Mouse (Mus musculus) left cerebral cortex, adult 6 months (tissue): ENCODE measurements around the gene Pld4. TPM values are rescaled to one million over a fixed set of nuclear protein-coding genes. Genes with fewer than 3 reads are reported as not detected.

Experiments
- long read RNA-seq, 2 experiments: library from polyadenylated mRNA; unstranded; transcript quantifications; one replicate each; pipeline ENCODE4 v2.0.0; 2019 to 2020
- polyA plus RNA-seq: library from polyadenylated mRNA; unstranded; fragments of <200 nt; fragmentation: Nextera tagmentation; gene quantifications from 2 replicates; pipeline ENCODE4 v1.2.3, GENCODE M21; 2021

Gene Pld4
- polyA plus RNA-seq: 10.1 and 11.4 TPM in 2 replicates
- long read RNA-seq, experiment 1, transcript Pld4-201 (11 exons, 1,982 nt): major isoform, 42 of 47 reads
- long read RNA-seq, experiment 1, partial matches to known transcripts: 2 of 47 reads
- long read RNA-seq, experiment 1, other reads (novel, unspliced or antisense): 3 of 47 reads
- long read RNA-seq, experiment 2, transcript Pld4-201 (11 exons, 1,982 nt): major isoform, 10 of 15 reads
- long read RNA-seq, experiment 2, partial matches to known transcripts: 5 of 15 reads
- long read RNA-seq, experiment 2, other reads (novel, unspliced or antisense): 0 of 15 reads

DNA sequence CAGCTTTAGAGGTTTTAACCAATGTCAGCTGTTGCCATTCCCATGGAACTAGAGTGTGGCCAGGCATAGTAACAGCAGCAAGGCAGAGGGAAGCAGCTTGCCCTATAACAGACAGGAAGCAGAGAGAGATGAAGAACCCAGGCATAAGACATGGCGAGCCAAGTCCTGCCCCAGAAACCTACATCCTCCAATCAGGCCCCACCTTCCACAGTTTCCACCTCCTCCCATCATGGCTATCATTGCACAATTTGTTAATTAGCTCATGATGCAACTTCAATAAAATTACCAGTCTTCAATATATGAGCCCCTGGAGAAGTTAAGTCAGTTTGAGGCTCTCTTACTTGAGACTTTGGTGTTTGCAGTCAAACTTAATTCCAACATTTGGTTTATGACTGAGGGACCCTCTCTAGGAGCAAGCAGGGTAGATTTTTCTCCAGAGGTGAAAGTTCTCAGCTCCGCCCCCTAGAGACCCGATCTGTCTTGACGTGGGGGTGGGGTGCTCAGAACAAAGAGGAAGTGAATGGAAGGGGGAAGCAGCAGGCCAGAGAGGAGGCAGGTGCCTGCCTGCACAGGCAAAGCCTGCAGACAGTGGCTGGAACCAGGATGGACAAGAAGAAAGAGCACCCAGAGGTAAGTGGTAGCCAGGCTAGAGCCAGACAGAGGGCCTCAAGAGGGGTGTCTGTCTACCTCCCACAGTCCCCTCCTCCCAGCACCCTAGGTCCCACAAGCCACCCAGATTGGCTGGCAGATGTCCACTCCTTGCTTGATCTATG is at the start of gene Pld4:
Pld4 (plus strand) TSS at position 502 of the 773 bp plus-strand sequence.

DNA sequence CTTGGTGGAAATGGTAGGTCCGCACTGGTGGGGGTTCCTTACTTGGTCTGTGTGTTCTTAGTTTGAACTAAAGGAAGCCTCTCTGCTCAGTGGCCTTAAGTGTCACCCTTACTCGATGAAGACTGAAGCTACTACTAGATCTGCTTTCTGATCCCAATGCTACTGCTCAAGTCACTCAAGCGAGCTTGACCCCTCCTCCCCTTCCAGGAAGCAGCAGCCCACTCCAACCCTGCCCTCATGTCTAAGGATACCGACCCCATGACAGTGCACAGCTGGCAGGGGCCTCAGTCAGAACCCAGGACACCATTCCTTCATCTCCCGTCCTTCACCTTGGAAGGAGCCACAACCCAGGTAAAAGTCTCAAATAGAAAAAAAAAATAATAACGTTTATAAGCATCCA is 40.2 kb upstream of the Pld4 start, which contains the start of gene Cep170b:
Cep170b (plus strand) TSS at position 240 of the 400 bp plus-strand sequence.

DNA sequence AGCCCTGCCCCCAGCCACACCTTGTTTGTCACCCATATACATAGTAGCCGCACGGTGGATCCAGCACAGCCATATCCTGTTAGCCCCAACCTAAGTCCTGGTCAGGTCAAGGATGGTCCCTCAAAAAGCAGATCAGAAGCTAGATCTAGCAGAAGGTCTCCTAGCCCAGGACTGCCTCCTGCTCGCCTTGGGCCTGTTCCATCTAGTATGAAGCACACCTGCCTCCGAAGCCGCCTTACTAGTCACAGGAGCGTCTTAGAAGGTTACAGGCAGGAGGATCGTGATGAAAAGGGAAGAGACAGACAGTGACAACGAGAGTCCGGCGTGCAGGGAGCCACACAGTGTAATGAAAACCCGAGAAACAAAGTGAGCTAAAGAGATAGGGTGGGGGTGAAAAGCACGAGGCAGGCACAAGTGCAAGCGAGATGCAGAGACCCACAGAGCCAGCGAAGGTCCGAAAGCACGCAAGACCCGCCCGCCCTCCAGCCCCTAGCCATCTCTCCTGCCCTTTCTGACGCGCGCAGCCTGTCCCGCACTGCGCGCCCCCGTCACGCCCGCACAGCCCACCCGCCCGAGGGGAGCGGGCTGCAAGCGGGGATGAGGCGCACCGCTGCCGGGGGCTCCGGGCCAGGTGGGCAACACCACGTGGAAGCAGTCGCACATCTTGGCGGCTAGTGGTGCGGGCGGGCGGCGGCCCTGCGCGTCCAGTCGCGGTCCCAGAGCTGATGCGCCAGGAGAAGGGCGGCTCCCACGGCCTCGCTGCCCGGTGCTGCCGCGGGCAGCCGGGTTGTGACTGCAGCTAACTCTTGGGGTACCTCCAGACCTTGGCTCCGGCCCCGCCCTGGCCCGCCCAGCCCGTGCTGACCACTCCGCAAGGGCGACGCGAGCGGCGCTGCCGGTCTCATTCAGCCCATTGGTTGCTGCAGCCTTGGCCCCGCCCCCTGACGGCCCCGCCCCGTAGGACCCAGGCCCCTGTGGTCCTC is 41.7 kb downstream of the Pld4 start, which contains the start of gene Ahnak2:
Ahnak2 (minus strand) TSS at position 794 of the 983 bp plus-strand sequence.

GRCm38 (mm10) chr12:112808587-112809364 is 48.3 kb downstream of the Pld4 start, which contains the start of gene Clba1:
Clba1 (plus strand) TSS chr12:112808937.

Other genes with a start within 250 kb of the Pld4 start
- gene Tmem179, start 243.9 kb upstream of the Pld4 start, polyA plus RNA-seq: 120 and 123 TPM in 2 replicates
- 36.8 and 43.2 TPM in 2 replicates for gene Inf2, start 171.9 kb upstream of the Pld4 start, polyA plus RNA-seq
- gene Adssl1, start 140.6 kb upstream of the Pld4 start, polyA plus RNA-seq: 30.0 and 34.8 TPM in 2 replicates
- 68.9 and 85.7 TPM in 2 replicates for gene Siva1, start 116.0 kb upstream of the Pld4 start, polyA plus RNA-seq
- 23.3 and 46.2 TPM in 2 replicates for gene Akt1, start 85.8 kb upstream of the Pld4 start, polyA plus RNA-seq
- gene Zbtb42, start 81.8 kb upstream of the Pld4 start, polyA plus RNA-seq: 0.39 and 0.63 TPM in 2 replicates
- gene Cep170b, start 40.2 kb upstream of the Pld4 start, polyA plus RNA-seq: 27.8 and 28.2 TPM in 2 replicates
- gene Ahnak2, start 42.0 kb downstream of the Pld4 start, polyA plus RNA-seq: 0.54 and 0.58 TPM in 2 replicates
- gene Clba1, start 48.3 kb downstream of the Pld4 start, polyA plus RNA-seq: 16.4 and 21.1 TPM in 2 replicates
- 10.4 and 12.2 TPM in 2 replicates for gene Cdca4, start 68.8 kb downstream of the Pld4 start, polyA plus RNA-seq
- gene Gpr132, start 107.6 kb downstream of the Pld4 start, polyA plus RNA-seq: not detected in 2 replicates
- 4.3 and 4.5 TPM in 2 replicates for gene Jag2, start 169.1 kb downstream of the Pld4 start, polyA plus RNA-seq
- gene Nudt14, start 181.5 kb downstream of the Pld4 start, polyA plus RNA-seq: 31.0 and 36.4 TPM in 2 replicates
- gene Btbd6, start 215.8 kb downstream of the Pld4 start, polyA plus RNA-seq: 41.7 and 52.1 TPM in 2 replicates
- gene Brf1, start 240.0 kb downstream of the Pld4 start, polyA plus RNA-seq: 22.3 and 63.3 TPM in 2 replicates